8 mouse cellular contexts compared by ENCODE assay signal in the genomic region with DNA sequence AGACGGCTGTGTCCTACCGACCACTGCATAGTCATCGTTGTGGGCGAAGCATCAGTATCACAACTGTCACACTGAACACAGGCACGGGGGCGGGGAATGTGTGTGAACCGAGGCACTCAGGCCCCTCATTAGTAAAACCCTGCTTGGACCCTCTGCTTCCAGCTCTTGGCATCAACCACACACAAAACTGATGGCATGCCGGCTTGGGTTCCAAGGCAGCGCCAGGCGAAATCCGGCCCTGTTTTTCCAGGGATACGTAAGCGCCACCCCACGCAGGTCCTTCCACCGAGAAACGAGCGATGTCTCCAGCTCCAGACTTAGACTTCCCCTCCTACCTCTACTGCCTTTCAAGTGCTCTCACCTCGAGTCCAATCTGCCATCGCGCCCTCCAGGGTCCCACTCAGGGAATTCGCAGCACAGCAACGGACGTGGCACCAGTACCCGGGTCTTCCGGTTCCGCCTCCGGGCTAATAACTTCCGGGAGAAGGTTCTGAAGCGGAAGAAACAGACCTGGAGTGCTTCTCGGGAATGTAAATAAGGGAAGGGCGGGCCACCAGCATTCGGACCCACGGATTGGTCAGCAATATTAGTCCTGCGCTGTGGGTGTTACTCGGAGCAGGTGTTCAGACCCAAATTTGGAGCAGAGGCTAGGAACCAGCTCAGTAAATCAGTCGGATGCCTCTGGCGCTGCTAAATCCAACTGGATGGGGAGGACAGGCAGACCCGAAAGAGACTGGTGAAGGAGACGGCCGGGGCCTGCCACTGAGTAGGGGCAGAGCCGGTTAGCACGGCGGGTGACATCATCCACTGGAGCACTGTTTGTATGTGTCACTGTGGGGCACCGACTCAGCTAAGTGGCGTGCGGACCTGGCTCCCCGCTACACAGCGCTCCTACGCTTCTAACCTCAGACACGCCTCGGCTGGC. TPM values are rescaled to one million over a fixed set of nuclear protein-coding genes. Genes with fewer than 3 reads are reported as not detected.
DNase-seq lines count a peak whose midpoint lies in the region; ATAC-seq and TF ChIP-seq lines count a peak whose summit lies in the region.

A gene (minus strand): TSS at position 472 of the 925 bp plus-strand sequence.

- WGBS in heart, embryonic 11.5 days (ENCODE audit: insufficient replicate concordance), result under 1% methylated on average over 51 of the region's 51 CpGs
- 1% methylated on average over 50 of the region's 51 CpGs for WGBS in kidney, embryonic 16.5 days
- WGBS in liver, adult 2 months, result under 1% methylated on average over 51 of the region's 51 CpGs

- H3K4me3 ChIP-seq in erythroblast, embryonic 14.5 days (replicated peaks), result peak within 1 kb of the TSS; percentile 79
- peak within 1 kb of the TSS; percentile 88 for H3K4me3 ChIP-seq in heart, embryonic 11.5 days (ENCODE audit: low read depth, low read length)
- H3K4me3 ChIP-seq in kidney, embryonic 16.5 days (ENCODE audit: low read length), result peak within 1 kb of the TSS; percentile 92
- H3K4me3 ChIP-seq in liver, adult 2 months (ENCODE audit: insufficient read depth, low read depth, low read length), result peak within 1 kb of the TSS; percentile 92
- peak within 1 kb of the TSS; percentile 97 for H3K4me3 ChIP-seq in myocyte

- no peak; the same call in 1 of the 2 replicates for TF ChIP-seq POLR2A in brain, embryonic 14.5 days (IDR thresholded peaks at IDR 0.05; ENCODE audit: borderline replicate concordance, extremely low read depth, insufficient read depth, insufficient read length, poor library complexity, severe bottlenecking)
- peak; percentile 57 for TF ChIP-seq POLR2A in liver, adult 2 months (IDR thresholded peaks at IDR 0.05; ENCODE audit: extremely low read depth, insufficient read depth, low read length)
- TF ChIP-seq POLR2A in myocyte (IDR thresholded peaks at IDR 0.05; ENCODE audit: insufficient read length, low read depth), result peak; percentile 76

- no peak for TF ChIP-seq CTCF in brain, embryonic 14.5 days (IDR thresholded peaks at IDR 0.05; ENCODE audit: borderline replicate concordance, extremely low read depth, insufficient read depth, insufficient read length)
- no peak for TF ChIP-seq CTCF in liver, adult 2 months (IDR thresholded peaks at IDR 0.05; ENCODE audit: low read depth, low read length)

- H3ac ChIP-seq in myocyte (ENCODE audit: control insufficient read depth, insufficient read length), result peak within 1 kb of the TSS; percentile 39

- peak within 1 kb of the TSS; percentile 88 for H3K27ac ChIP-seq in heart, embryonic 11.5 days (ENCODE audit: low read depth, low read length)
- H3K27ac ChIP-seq in kidney, embryonic 16.5 days (ENCODE audit: low read length), result peak within 1 kb of the TSS; percentile 91
- H3K27ac ChIP-seq in liver, adult 2 months (replicated peaks; ENCODE audit: insufficient read depth, low read depth, low read length), result peak within 1 kb of the TSS; percentile 97

- peaks cover 53% of the 10 kb centered on the region for H3K4me1 ChIP-seq in erythroblast, embryonic 14.5 days (ENCODE audit: control insufficient read depth)
- peaks cover 16% of the 10 kb centered on the region for H3K4me1 ChIP-seq in heart, embryonic 11.5 days (ENCODE audit: control insufficient read depth, insufficient read depth, low read length)
- peaks cover 20% of the 10 kb centered on the region for H3K4me1 ChIP-seq in kidney, embryonic 16.5 days (ENCODE audit: insufficient read depth, low read length)
- peaks cover 43% of the 10 kb centered on the region for H3K4me1 ChIP-seq in liver, adult 2 months (ENCODE audit: control insufficient read depth, insufficient read depth, low read length)

- H3K27me3 ChIP-seq in erythroblast, embryonic 14.5 days (ENCODE audit: control insufficient read depth), result no peaks in the 10 kb centered on the region
- H3K27me3 ChIP-seq in heart, embryonic 11.5 days (ENCODE audit: control insufficient read depth, insufficient read depth, low read length), result no peaks in the 10 kb centered on the region
- no peaks in the 10 kb centered on the region for H3K27me3 ChIP-seq in kidney, embryonic 16.5 days (ENCODE audit: insufficient read depth, low read length)
- no peaks in the 10 kb centered on the region for H3K27me3 ChIP-seq in liver, adult 2 months (ENCODE audit: control insufficient read depth, insufficient read depth, low read length)
- no peaks in the 10 kb centered on the region for H3K27me3 ChIP-seq in myocyte (ENCODE audit: control insufficient read depth, insufficient read depth, insufficient read length)
- no peaks in the 10 kb centered on the region for H3K27me3 ChIP-seq in splenic B cell, adult 2 months (ENCODE audit: control insufficient read depth, insufficient read depth, low read length, poor library complexity, severe bottlenecking)

- peak within 1 kb of the TSS; percentile 94 for H3K9ac ChIP-seq in heart, embryonic 11.5 days (ENCODE audit: low read depth, low read length)
- H3K9ac ChIP-seq in kidney, embryonic 16.5 days (replicated peaks; ENCODE audit: low read length), result peak within 1 kb of the TSS; percentile 93
- peak within 1 kb of the TSS; percentile 91 for H3K9ac ChIP-seq in liver, adult 2 months (ENCODE audit: low read depth, low read length)

- peaks cover 72% of the 10 kb centered on the region for H3K36me3 ChIP-seq in erythroblast, embryonic 14.5 days (ENCODE audit: control insufficient read depth)
- H3K36me3 ChIP-seq in heart, embryonic 11.5 days (ENCODE audit: control insufficient read depth, insufficient read depth, low read length), result peaks cover 24% of the 10 kb centered on the region; the same call in 1 of the 2 replicates
- peaks cover 56% of the 10 kb centered on the region for H3K36me3 ChIP-seq in kidney, embryonic 16.5 days (ENCODE audit: insufficient read depth, low read length)
- peaks cover 8% of the 10 kb centered on the region; the same call in 1 of the 2 replicates for H3K36me3 ChIP-seq in liver, adult 2 months (ENCODE audit: control insufficient read depth, insufficient read depth, low read length)
- peaks cover 14% of the 10 kb centered on the region for H3K36me3 ChIP-seq in myocyte (ENCODE audit: control insufficient read depth, insufficient read depth)
- peaks cover 7% of the 10 kb centered on the region for H3K36me3 ChIP-seq in splenic B cell, adult 2 months (ENCODE audit: control insufficient read depth, insufficient read depth, low read length, poor library complexity, severe bottlenecking)

- DNase-seq in B cell, adult 2 months, result peak; percentile 68 to 72
- peak; percentile 96 for DNase-seq in brain, embryonic 14.5 days (ENCODE audit: low read depth)
- peak; percentile 98 for DNase-seq in liver, adult 2 months (ENCODE audit: extremely low read depth, low read depth, low spot score)
- peak; percentile 80 for DNase-seq in splenic B cell, adult 2 months (ENCODE audit: low read depth, low spot score)

- ATAC-seq in heart, embryonic 11.5 days (replicated peaks; ENCODE audit: insufficient number of reproducible peaks, low FRiP score, low TSS enrichment), result peak; percentile 74
- ATAC-seq in kidney, embryonic 16.5 days (ENCODE audit: low FRiP score, low TSS enrichment), result peak; percentile 84

- peak within 1 kb of the TSS; percentile 91 for H3K4me2 ChIP-seq in heart, embryonic 11.5 days
- H3K4me2 ChIP-seq in kidney, embryonic 16.5 days (replicated peaks; ENCODE audit: low read depth, low read length), result peak within 1 kb of the TSS; percentile 99
- H3K4me2 ChIP-seq in myocyte (ENCODE audit: low read depth), result peak within 1 kb of the TSS; percentile 84

- no peaks in the 10 kb centered on the region for H3K9me3 ChIP-seq in erythroblast, embryonic 14.5 days (ENCODE audit: control insufficient read depth, low read length)
- H3K9me3 ChIP-seq in heart, embryonic 11.5 days (replicated peaks; ENCODE audit: control insufficient read depth, low read length), result no peaks in the 10 kb centered on the region
- H3K9me3 ChIP-seq in kidney, embryonic 16.5 days (ENCODE audit: low read length), result no peaks in the 10 kb centered on the region

- H3K79me2 ChIP-seq in liver, adult 2 months (ENCODE audit: control insufficient read depth, insufficient read depth, low read length), result peaks cover 30% of the 10 kb centered on the region
- H3K79me2 ChIP-seq in myocyte (ENCODE audit: control insufficient read depth, insufficient read depth), result peaks cover 54% of the 10 kb centered on the region

TF ChIP-seq in myocyte, 11 proteins besides CTCF, POLR2A, EP300 and RAD21:
- TF ChIP-seq E2F4 (IDR thresholded peaks at IDR 0.05; ENCODE audit: insufficient read depth) (no peak), MAX (IDR thresholded peaks at IDR 0.05; ENCODE audit: low read depth) (no peak), TCF12 (IDR thresholded peaks at IDR 0.05; ENCODE audit: insufficient read depth, poor library complexity, severe bottlenecking) (no peak), CEBPB (IDR thresholded peaks at IDR 0.05; ENCODE audit: insufficient read depth, poor library complexity, severe bottlenecking) (no peak), SRF (IDR thresholded peaks at IDR 0.05; ENCODE audit: control insufficient read depth, insufficient read length, low read depth) (peak; percentile 87), TCF3 (IDR thresholded peaks at IDR 0.05; ENCODE audit: insufficient read length, low read depth) (no peak), MYOG (IDR thresholded peaks at IDR 0.05; ENCODE audit: control insufficient read depth in 1 of 3, insufficient read depth in 1 of 3, insufficient read length in 2 of 3, low read depth in 2 of 3) (peak in 1 of 3 experiments; percentile 64), POLR2AphosphoS2 (IDR thresholded peaks at IDR 0.05; ENCODE audit: insufficient read length, low read depth) (peak; percentile 67), REST (IDR thresholded peaks at IDR 0.05; ENCODE audit: insufficient read depth, insufficient read length) (no peak), MYOD1 (IDR thresholded peaks at IDR 0.05; ENCODE audit: control insufficient read depth in 1 of 3, insufficient read length in 2 of 3, low read depth in 2 of 3) (peak; percentile 13 to 64 (median 47)), USF1 (IDR thresholded peaks at IDR 0.05; ENCODE audit: low read depth) (no peak)

RNA-seq across cellular contexts. Expression of the gene that starts here (rescaled TPM):
- polyA plus RNA-seq in brain, embryonic 14.5 days (2012; rRNA removed), result 0.19 and 0.21 TPM in 2 replicates
- polyA plus RNA-seq in erythroblast, embryonic 14.5 days (2012), result not detected in 2 replicates
- polyA plus RNA-seq in heart, embryonic 11.5 days (2014; fragmentation: Nextera tagmentation; extraction: Ambion mirVana), result not detected in 2 replicates
- polyA plus RNA-seq in kidney, embryonic 16.5 days (2015; fragmentation: Nextera tagmentation; extraction: Ambion mirVana), result not detected in 2 replicates
- total RNA-seq in liver, adult 2 months (2014; rRNA removed), result 0.60 and 1.4 TPM in 2 replicates
- polyA plus RNA-seq in liver, adult 2 months (2012; rRNA removed), result not detected in 2 replicates
- polyA plus RNA-seq in myocyte (2012; fragmentation: generic; extraction: Trizol), result not detected

Comparison
In these comparisons a context has a peak if more than half of its experiments do, and no peak if none do; other contexts are left out.
1. Peak in every context shown above with its lines: DNase-seq, ATAC-seq, H3K4me3 ChIP-seq and H3K27ac ChIP-seq.
2. Peak in DNase-seq in brain, embryonic 14.5 days; RNA of the gene not detected or under 1 TPM.
3. Peak in ATAC-seq, H3K4me3 ChIP-seq, H3K27ac ChIP-seq, H3K9ac ChIP-seq and H3K4me2 ChIP-seq in heart, embryonic 11.5 days; RNA of the gene not detected or under 1 TPM.
4. Peak in ATAC-seq, H3K4me3 ChIP-seq, H3K27ac ChIP-seq, H3K9ac ChIP-seq and H3K4me2 ChIP-seq in kidney, embryonic 16.5 days; RNA of the gene not detected or under 1 TPM.